Mouse (Mus musculus) thymus, adult 2 months (tissue): ENCODE measurements around the gene Cylc1. TPM values are rescaled to one million over a fixed set of nuclear protein-coding genes. Genes with fewer than 3 reads are reported as not detected.

ENCODE experiments used
- DNase-seq: peaks from one replicate; pipeline ENCODE4 v3.0.0; 2021
- H3K27ac ChIP-seq: fragments of 200-500 bp; 2 replicates; pipeline ENCODE4 v1.5.1; 2012; ENCODE audit warnings: low read length, control low read depth; ENCODE audit not compliant: control insufficient read depth, insufficient read depth
- H3K27me3 ChIP-seq: fragments of 200-500 bp; 2 replicates; pipeline ENCODE4 v1.6.1; 2012; ENCODE audit warnings: mild to moderate bottlenecking, low read length, moderate library complexity, mixed read lengths; ENCODE audit not compliant: control insufficient read depth, insufficient read depth
- H3K36me3 ChIP-seq: fragments of 200-500 bp; 2 replicates; pipeline ENCODE4 v1.6.1; 2012; ENCODE audit warnings: mild to moderate bottlenecking, low read length, moderate library complexity; ENCODE audit not compliant: control insufficient read depth, insufficient read depth
- H3K4me1 ChIP-seq: fragments of 200-500 bp; replicated peaks from 2 replicates; pipeline ENCODE4 v1.6.1; 2012; ENCODE audit warnings: low read length; ENCODE audit not compliant: control insufficient read depth, insufficient read depth
- H3K4me3 ChIP-seq: fragments of 200-500 bp; 2 replicates; pipeline ENCODE4 v1.5.1; 2012; ENCODE audit warnings: mild to moderate bottlenecking, low read length, control low read depth, moderate library complexity; ENCODE audit not compliant: control insufficient read depth, insufficient read depth
- CTCF ChIP-seq: fragments of 200-500 bp; IDR thresholded peaks from 2 replicates; pipeline ENCODE4 v1.5.1; 2012; ENCODE audit warnings: mild to moderate bottlenecking, control low read depth, low read length, moderate library complexity, borderline replicate concordance; ENCODE audit not compliant: control insufficient read depth, poor library complexity, insufficient read depth; ENCODE audit errors: extremely low read depth
- POLR2A ChIP-seq: fragments of 200-500 bp; IDR thresholded peaks from 2 replicates; pipeline ENCODE4 v1.6.1; 2012; ENCODE audit warnings: mild to moderate bottlenecking, low read length, control low read depth, moderate library complexity; ENCODE audit not compliant: control insufficient read depth, poor library complexity, insufficient read depth; ENCODE audit errors: extremely low read depth
- WGBS: fragments of 180-500 bp; shearing (Covaris S2); methylation state at CpG from one replicate; pipeline ENCODE4 v1.1.7; 2018; 5-methylcytosine and 5-hydroxymethylcytosine counted together
- polyA plus RNA-seq: library from polyadenylated mRNA; depleted of rRNA; stranded (reverse); fragments of >200 nt; gene quantifications from 2 replicates; pipeline ENCODE4 v1.2.3, GENCODE M21; 2012; rRNA removed

Cylc1 gene
- polyA plus RNA-seq, result not detected in 2 replicates

DNA sequence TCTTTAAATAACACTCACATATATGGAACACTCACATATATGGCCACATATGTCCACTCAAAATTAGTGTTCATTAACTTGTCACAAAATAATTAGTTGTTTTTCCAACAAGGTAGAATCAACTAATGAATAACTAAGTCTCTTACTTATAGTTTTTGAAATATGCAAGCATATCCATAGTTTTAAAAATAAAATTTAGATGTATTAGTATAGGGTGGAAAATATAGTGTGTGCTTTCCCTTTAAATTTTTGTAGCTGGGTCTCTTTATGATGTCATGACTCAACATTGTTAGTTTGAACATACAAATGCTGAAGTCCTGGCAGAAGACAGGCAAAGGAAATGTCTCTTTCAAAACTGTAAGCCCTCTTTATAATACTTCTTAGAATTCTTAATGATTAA, at the start of gene Cylc1:
TSS of gene Cylc1 (plus strand) at position 301 of the 400 bp plus-strand sequence.
- Histone ChIP-seq H3K27ac (no peak within 1 kb of the TSS), H3K4me1 (no peaks in the 10 kb centered on the region), H3K4me3 (no peak within 1 kb of the TSS), H3K27me3 (no peaks in the 10 kb centered on the region), H3K36me3 (no peaks in the 10 kb centered on the region)
- TF ChIP-seq POLR2A (no peak), CTCF (no peak)
- no peak for DNase-seq

DNA sequence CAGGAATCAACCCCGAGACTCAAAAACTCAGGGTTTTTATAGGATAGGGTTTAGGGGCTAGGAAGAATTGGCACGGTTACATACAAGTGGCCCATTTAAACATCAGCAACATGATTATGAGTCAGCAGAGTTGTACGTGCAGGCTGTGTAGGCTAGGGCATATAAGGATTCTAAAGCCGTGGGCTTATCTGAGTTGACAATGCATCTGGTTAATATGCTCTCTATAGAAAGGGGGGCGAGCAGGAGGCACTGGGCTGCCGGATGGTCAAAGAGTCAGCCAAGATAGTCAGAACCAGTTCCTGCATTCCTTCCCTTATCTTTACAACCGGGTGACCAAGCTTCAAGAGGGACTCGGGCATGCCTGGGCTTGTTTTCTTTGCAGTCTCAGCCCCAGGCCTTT, 31.5 kb upstream of the Cylc1 start:
- TF ChIP-seq CTCF (no peak), POLR2A (no peak)
- DNase-seq, result no peak
- Histone ChIP-seq H3K4me3 (no peak overlapping the region), H3K36me3 (no peaks in the 10 kb centered on the region), H3K27me3 (no peaks in the 10 kb centered on the region), H3K4me1 (no peaks in the 10 kb centered on the region), H3K27ac (no peak overlapping the region)
- 78% methylated on average over 8 of the region's 8 CpGs for WGBS

DNA sequence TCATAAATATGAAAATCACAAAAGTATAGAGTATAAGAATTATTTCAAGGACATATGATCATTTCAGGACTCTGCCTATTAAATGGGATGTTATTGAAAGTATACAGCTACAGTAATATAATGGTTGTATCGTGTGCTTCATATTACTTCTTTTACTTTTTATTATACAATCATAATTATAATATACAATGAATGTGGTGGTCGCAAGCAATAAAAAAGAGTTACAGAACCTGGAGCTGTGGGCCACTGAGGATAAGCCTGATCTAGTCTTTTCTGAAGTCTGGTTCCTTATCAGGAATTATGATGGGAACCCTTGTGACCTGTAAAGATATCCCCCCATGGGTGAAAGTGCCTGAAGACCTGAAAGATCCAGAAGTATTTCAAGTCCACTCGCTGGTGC, 57.8 kb downstream of the Cylc1 start, which contains the start of gene Gm10112:
TSS of gene Gm10112 (plus strand) at position 301 of the 400 bp plus-strand sequence.
- no peaks in the 10 kb centered on the region for H3K4me1 ChIP-seq
- TF ChIP-seq POLR2A (no peak), CTCF (no peak)
- no peak for DNase-seq
- WGBS, result 89% methylated on average over 3 of the region's 3 CpGs
- no peak within 1 kb of the TSS for H3K27ac ChIP-seq
- H3K36me3 ChIP-seq, result no peaks in the 10 kb centered on the region
- no peak within 1 kb of the TSS for H3K4me3 ChIP-seq
- H3K27me3 ChIP-seq, result no peaks in the 10 kb centered on the region

Other genes with a start within 250 kb of the Cylc1 start
- not detected in 2 replicates for gene Gm10112, start 57.9 kb downstream of the Cylc1 start, polyA plus RNA-seq